Mouse (Mus musculus): ENCODE data around the gene Akip1. TPM values are rescaled to one million over a fixed set of nuclear protein-coding genes. Genes with fewer than 3 reads are reported as not detected.

Akip1 gene
- polyA plus RNA-seq, 1 experiment from 2014 or later: 18.1 TPM

- ATAC-seq: no peak; the same call in 1 of the 2 replicates
- Histone ChIP-seq H3K4me1 (peaks cover 23% of the 10 kb centered on the region), H3K36me3 (ENCODE audit: poor library complexity, severe bottlenecking) (peaks cover 7% of the 10 kb centered on the region), H3K9me3 (replicated peaks) (no peaks in the 10 kb centered on the region), H3K4me2 (peak overlapping the region; percentile 95), H3K9ac (peak overlapping the region; percentile 93), H3K27ac (peak overlapping the region; percentile 79), H3K4me3 (peak overlapping the region; percentile 90), H3K27me3 (no peaks in the 10 kb centered on the region)
- WGBS: 4% methylated on average over 13 of the region's 13 CpGs
These were observed 48.0 kb downstream of the Akip1 start for GRCm38 (mm10) chr7:109751427-109752007.

- Histone ChIP-seq H3K4me3 (peak within 1 kb of the TSS; percentile 90), H3K36me3 (ENCODE audit: poor library complexity, severe bottlenecking) (no peaks in the 10 kb centered on the region), H3K27me3 (no peaks in the 10 kb centered on the region), H3K4me2 (peak within 1 kb of the TSS; percentile 95), H3K4me1 (peaks cover 23% of the 10 kb centered on the region), H3K9ac (peak within 1 kb of the TSS; percentile 93), H3K9me3 (replicated peaks) (no peaks in the 10 kb centered on the region), H3K27ac (peak within 1 kb of the TSS; percentile 79)
- WGBS: under 1% methylated on average over 74 of the region's 74 CpGs
- peak; percentile 93 for ATAC-seq
These were observed 48.8 kb downstream of the Akip1 start, which contains the start of gene Tmem9b for GRCm38 (mm10) chr7:109752008-109752925. Gene Tmem9b, minus strand, starts transcription at chr7:109752875.

GRCm38 (mm10) chr7:109754034-109754433 is 50.5 kb downstream of the Akip1 start:
- ATAC-seq: no peak
- Histone ChIP-seq H3K27me3 (no peaks in the 10 kb centered on the region), H3K36me3 (ENCODE audit: poor library complexity, severe bottlenecking) (no peaks in the 10 kb centered on the region), H3K27ac (no peak overlapping the region), H3K4me3 (no peak overlapping the region), H3K9ac (no peak overlapping the region), H3K9me3 (replicated peaks) (no peaks in the 10 kb centered on the region), H3K4me2 (no peak overlapping the region), H3K4me1 (peaks cover 23% of the 10 kb centered on the region)
- WGBS: 93% methylated on average over 8 of the region's 8 CpGs

- WGBS: 89% methylated on average over 3 of the region's 3 CpGs
- H3K27ac ChIP-seq: no peak overlapping the region
These were observed 52.8 kb downstream of the Akip1 start for GRCm38 (mm10) chr7:109756291-109756690.

More at GRCm38 (mm10) chr7:109756291-109756690, 52.8 kb downstream of the Akip1 start:
- ATAC-seq: no peak
- H3K9me3 ChIP-seq (replicated peaks): no peaks in the 10 kb centered on the region
- H3K4me1 ChIP-seq: peaks cover 17% of the 10 kb centered on the region
- H3K27me3 ChIP-seq: no peaks in the 10 kb centered on the region
- H3K9ac ChIP-seq: no peak overlapping the region
- no peak overlapping the region for H3K4me2 ChIP-seq
- H3K4me3 ChIP-seq: no peak overlapping the region
- no peaks in the 10 kb centered on the region for H3K36me3 ChIP-seq (ENCODE audit: poor library complexity, severe bottlenecking)

Other genes starting within 250 kb of the Akip1 start
- 0.34 and 0.46 TPM in 2 replicates for gene Trim66, start 195.6 kb upstream of the Akip1 start, polyA plus RNA-seq (2015; fragmentation: Nextera tagmentation; extraction: Ambion mirVana)
- gene Rpl27a, start 184.5 kb upstream of the Akip1 start, polyA plus RNA-seq (2015; fragmentation: Nextera tagmentation; extraction: Ambion mirVana): 106 TPM in 2 replicates
- 12.0 and 13.0 TPM in 2 replicates for gene St5, start 85 bp upstream of the Akip1 start, polyA plus RNA-seq (2015; fragmentation: Nextera tagmentation; extraction: Ambion mirVana)
- gene BC051019, start 20.2 kb downstream of the Akip1 start, polyA plus RNA-seq (2015; fragmentation: Nextera tagmentation; extraction: Ambion mirVana): 0.31 and 0.37 TPM in 2 replicates
- gene Ascl3, start 28.0 kb downstream of the Akip1 start, polyA plus RNA-seq (2015; fragmentation: Nextera tagmentation; extraction: Ambion mirVana): not detected in 2 replicates
- 62.8 and 67.0 TPM in 2 replicates for gene Tmem9b, start 49.2 kb downstream of the Akip1 start, polyA plus RNA-seq (2015; fragmentation: Nextera tagmentation; extraction: Ambion mirVana)
- 2.7 TPM in 2 replicates for gene Nrip3, start 78.3 kb downstream of the Akip1 start, polyA plus RNA-seq (2015; fragmentation: Nextera tagmentation; extraction: Ambion mirVana)
- 0.77 and 0.79 TPM in 2 replicates for gene Scube2, start 162.0 kb downstream of the Akip1 start, polyA plus RNA-seq (2015; fragmentation: Nextera tagmentation; extraction: Ambion mirVana)

Data from forebrain, embryonic 13.5 days (tissue).